Mouse (Mus musculus) frontal cortex, postnatal 25 days (tissue): ENCODE measurements around the gene Cers3.

Experiments
- DNase-seq, 2 experiments: peaks; one replicate each; pipeline ENCODE4 v3.0.0; 2022; ENCODE audit warnings: low spot score in 2 of 2

Cers3 gene

GRCm38 (mm10) chr7:66743377-66743781 is at the start of gene Cers3:
TSS of gene Cers3 (plus strand) at chr7:66743504.
- no peak for DNase-seq

DNA sequence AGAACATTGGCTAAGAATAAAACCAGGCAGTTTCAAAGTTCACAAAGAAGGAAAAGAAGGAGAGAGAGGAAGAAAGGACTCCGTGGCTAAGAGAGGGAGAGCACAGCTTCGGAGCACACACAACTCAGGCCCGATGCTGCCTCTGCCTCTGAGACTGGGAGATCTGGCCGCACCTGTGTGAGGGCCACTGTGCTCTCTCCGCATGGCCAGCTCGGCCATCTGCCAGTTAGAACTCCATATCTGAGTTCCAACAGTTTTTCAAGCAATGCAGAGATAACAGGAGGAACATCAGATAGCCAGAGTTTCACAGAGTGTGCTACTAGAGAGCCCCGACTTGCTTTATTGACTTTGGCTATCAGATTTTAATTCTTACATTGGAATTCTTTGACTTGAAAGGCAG is 48.8 kb upstream of the Cers3 start:
- no peak for DNase-seq

DNA sequence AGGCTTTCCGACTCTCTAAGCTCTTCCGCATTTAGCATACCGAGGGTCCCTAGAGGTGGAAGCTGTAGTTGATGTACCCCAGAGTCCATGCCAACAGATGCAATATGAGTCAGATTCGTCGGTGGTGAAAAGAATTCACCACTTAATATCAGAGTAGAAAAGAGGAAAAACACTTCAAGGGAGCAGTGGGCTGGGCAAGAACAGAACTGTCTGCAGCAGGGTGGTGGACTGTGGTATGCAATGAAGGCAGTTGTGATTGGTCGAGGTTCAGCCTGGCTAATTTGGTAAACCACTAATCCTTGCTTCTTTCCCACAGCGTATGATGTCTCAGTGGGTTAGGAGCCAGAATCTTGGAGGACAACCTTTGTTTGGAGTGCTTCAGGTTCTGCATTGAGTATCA is 40.6 kb upstream of the Cers3 start:
- no peak for DNase-seq

DNA sequence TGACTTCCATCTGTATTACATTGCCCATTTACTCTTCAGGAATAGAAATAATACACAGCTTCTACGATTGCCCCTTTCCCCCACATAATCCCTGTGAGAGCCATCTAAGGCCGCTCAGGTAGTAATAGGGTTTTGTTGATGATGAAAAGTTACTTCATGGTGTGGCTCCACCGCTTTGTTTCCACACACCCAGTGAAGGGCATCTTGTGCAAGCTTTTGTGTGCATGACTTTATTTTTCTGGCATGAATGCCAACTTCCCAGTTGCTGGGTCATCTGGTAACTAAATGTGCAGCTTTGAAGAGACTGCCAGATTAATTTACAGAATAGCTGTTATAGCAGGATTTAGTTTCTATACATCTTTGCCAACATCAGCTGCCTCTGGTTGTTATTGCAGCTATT is 38.7 kb upstream of the Cers3 start:
- no peak for DNase-seq

GRCm38 (mm10) chr7:66711166-66711565 is 32.1 kb upstream of the Cers3 start:
- no peak for DNase-seq

DNA sequence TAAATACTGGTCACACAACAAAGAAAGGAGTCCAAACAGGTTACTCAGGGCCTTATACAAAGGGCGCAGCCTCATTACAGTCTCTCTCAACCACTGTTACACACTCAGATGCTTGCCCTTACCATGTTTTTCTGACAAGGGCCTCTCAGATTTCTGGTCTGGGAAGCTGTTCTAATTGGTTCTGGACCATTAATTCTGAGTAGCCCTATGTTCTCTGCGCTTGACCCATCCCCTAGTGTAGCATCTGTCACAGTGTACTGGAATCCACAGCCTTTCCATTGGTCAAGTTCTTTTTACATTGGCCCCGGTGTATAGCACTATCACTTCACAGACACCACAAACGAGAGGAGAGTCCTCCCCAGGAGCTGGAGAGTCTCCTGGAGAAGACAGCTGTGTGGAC is 18.8 kb upstream of the Cers3 start:
- DNase-seq, result no peak

DNA sequence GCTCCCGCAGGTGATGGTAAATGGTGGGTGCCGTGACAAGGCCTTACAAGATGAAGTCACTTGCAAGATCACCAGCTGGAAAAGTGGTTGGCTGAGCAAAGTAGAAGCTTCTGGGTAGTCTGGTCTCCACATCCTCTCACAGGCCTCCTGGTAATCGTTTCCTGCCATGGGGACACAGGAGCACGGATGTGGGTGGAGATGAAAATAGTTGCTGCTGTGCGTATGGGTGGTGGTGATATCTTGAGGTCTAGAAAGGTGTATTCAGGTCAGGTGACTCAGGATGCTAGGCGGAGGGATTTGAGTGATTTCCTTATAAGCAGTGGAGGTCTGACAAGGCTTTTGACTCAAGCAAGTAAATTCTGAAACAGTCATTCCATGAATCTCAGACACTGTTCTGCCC is 18.4 kb upstream of the Cers3 start:
- no peak for DNase-seq

GRCm38 (mm10) chr7:66728072-66728471 is 15.2 kb upstream of the Cers3 start:
- no peak for DNase-seq

DNA sequence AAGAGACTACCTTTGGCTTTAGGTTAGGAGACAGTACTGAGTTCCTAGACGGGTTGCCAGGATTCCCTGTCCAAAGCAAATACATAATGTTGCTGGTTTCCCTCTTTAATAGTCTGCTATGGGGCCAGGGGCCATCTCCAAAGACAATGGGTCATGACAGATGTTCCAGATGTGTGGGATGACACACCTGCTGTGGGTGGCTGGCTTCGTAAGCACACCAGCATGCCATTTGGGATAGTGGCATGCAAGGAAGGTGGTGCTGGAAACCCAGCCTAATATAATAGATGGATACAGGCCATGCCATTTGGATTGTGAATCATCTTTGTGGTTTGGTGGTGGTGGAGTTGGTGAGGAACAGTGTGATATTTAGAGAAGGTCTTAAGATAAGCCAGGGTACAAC is 14.1 kb upstream of the Cers3 start:
- DNase-seq, result no peak

- DNase-seq, result no peak
Observed at GRCm38 (mm10) chr7:66733431-66733830, 9.9 kb upstream of the Cers3 start.

GRCm38 (mm10) chr7:66733882-66734281 is 9.4 kb upstream of the Cers3 start:
- no peak for DNase-seq

GRCm38 (mm10) chr7:66734466-66734865 is 8.8 kb upstream of the Cers3 start:
- DNase-seq, result no peak

GRCm38 (mm10) chr7:66734993-66735392 is 8.3 kb upstream of the Cers3 start:
- no peak for DNase-seq

GRCm38 (mm10) chr7:66737418-66737817 is 5.9 kb upstream of the Cers3 start:
- no peak for DNase-seq

DNA sequence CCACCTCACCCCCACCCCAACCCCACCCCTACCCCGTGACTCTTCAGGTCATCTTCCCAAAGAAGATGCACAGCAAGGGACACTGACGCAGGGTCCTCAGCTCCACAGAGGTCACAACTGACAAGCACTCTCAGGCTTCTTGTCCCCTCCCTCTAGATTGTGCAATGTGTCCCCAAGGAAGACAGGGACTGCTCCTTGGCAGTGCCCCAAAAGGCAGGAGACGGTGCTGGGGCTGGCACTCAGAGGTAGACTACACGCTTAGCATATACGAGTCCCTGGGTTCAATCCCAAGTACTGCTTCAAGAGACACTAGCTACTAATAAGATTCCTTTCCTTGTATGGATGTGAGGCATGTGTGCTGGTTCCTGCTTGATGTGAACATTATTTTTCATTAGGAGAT is 2.3 kb upstream of the Cers3 start:
- DNase-seq, result no peak

- DNase-seq, result no peak
Observed at GRCm38 (mm10) chr7:66741412-66741811, 1.9 kb upstream of the Cers3 start.

GRCm38 (mm10) chr7:66746972-66747371 is 3.7 kb downstream of the Cers3 start:
- no peak for DNase-seq

DNA sequence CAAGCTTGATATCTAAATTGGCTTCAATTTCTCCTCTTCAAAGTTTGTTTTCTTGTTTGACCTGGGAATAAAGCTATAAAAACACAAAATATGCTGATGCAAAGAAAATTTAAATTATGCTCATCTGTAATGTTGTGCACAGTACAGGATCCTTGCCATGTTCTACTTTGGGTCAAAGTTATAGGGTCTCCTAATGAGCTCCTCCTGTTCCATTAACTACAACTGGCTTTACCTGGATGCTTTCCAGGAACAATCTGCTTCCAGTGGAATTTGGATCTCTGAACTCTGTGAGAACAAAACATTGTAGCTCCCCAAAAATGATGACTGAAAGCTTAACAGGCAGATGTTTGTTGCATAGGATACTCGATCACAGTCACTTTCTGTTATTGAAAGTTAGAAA is 6.7 kb downstream of the Cers3 start:
- DNase-seq, result no peak

DNA sequence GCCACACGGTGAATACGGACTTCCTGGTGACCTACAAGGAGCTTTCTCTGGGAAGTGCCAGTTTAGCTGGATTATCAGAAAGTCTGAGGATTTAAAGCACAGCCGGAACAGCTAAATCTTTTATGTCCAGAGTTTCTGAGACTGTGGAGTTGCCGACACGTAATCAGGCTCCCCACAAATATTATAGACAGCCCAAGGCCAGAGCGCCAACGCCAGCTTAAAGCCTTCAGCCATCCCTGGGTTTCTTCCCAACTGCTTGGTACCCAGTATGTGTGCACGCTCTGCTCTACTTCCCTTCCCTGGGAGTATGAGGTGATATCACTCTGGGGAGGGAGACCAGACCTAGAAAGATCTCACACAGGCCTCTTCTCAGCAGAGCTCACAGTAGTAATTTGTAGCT is 10.5 kb downstream of the Cers3 start:
- DNase-seq, result no peak

DNA sequence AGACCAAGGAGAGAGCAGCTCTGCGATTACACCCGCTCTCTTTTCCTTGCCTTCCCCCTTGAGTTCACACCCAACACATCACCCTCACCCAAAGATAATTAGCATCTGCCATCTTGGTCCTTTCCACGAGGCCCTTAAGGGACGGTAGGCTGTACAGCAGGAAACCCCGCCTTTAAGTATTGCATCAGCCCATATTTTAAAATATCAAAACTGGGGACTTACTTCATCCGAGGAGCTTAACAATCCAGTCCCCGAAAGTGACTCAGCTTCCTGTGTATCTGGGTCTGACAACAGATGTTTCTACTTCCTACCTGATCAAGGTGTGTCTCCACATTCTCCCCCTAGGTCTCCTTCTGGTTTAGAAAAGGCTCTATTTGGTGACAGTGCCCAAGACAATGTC is 12.3 kb downstream of the Cers3 start:
- no peak for DNase-seq

DNA sequence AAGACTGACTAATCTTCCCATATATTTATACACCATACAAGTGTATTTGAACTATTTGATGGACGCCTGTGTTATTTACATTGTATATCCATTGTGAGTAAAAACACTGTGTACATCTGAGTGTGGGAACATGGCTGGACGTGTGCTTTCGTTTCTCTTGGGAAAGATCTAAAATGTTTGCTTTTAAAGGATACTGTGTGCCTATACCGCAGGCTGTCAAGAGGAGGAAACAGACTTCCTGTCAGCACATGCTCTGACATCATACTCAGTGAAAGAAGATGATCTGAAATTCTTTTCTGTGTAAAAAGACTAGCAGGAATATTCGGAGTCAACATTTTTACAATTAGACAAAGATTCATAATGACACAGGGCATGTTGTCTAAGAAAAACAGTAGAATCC is 26.6 kb downstream of the Cers3 start:
- no peak for DNase-seq

- DNase-seq, result no peak
Observed at GRCm38 (mm10) chr7:66770706-66771105, 27.4 kb downstream of the Cers3 start.

DNA sequence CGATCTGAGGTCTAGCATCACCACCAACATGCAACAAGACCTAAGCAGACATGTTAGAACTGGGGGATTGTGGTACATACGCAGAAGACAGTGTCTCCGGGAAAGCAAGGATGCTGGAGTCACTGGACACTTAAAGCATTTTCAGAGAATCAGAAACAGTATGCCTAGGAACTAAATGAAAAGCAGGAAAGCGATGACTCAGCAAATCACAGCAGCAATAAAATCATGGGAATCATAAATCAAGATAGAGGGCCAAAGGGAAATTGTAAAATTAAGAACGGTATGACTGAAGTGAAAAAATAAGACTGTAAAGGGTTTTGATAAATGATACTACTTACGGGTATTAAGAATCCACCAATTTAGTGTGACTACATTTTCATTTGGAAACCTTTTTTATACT is 27.9 kb downstream of the Cers3 start:
- no peak for DNase-seq

GRCm38 (mm10) chr7:66779411-66779810 is 36.1 kb downstream of the Cers3 start:
- DNase-seq, result peak in 1 of 2 experiments; percentile 7
